In the genomic region with DNA sequence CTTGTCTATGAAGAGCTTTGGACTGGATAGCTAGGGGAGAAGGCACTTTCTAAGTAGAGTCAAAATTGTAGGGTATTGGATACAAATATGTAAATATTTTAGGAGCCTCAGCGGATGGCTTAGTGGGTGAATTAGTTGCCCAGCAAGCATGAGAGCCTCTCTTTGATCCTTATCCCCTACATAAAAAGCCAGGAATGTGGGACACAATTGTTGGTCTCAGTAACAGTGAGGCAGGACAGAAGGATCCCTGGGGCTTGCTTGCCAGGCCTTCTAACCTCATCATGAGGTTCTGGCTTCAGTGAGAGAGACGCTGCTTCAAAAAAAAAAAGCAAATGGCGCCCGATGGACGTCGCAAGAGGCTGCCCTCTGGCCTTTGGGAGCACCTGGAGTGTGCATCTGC, we compare ENCODE assay signal across 14 mouse cellular contexts.
"Had no signal": no experiment of that assay in that cellular context is flagged by ENCODE, and none has a peak within 500 bp of the region (broad histone marks: within the 10 kb centered on the region; RNA-seq: fewer than 3 reads in every experiment).

No protein-coding gene starts in this region.

- H3K36me3 ChIP-seq: kidney, embryonic 15.5 days; limb, embryonic 10.5 days; liver, embryonic 15.5 days; neural tube, embryonic 13.5 days had no signal

- H3K4me1 ChIP-seq: liver, embryonic 15.5 days had no signal

- H3K4me3 ChIP-seq: kidney, embryonic 15.5 days; left cerebral cortex, adult 2 months; limb, embryonic 10.5 days; liver, embryonic 15.5 days; neural tube, embryonic 13.5 days had no signal

- H3K9ac ChIP-seq: kidney, embryonic 15.5 days; liver, embryonic 15.5 days; neural tube, embryonic 13.5 days had no signal

- H3K4me2 ChIP-seq: kidney, embryonic 15.5 days; liver, embryonic 11.5 days; liver, embryonic 15.5 days; neural tube, embryonic 13.5 days had no signal

- DNase-seq: kidney, adult 2 months; kidney, postnatal 14 days; lung, postnatal 36 days; midbrain, embryonic 14.5 days; retina, postnatal 1 day; right cerebral cortex, postnatal 4 days; thymus, postnatal 36 days had no signal

- H3K27ac ChIP-seq: kidney, embryonic 15.5 days; left cerebral cortex, adult 2 months; limb, embryonic 10.5 days; liver, embryonic 15.5 days; neural tube, embryonic 13.5 days had no signal

- H3K27me3 ChIP-seq: kidney, embryonic 15.5 days; liver, embryonic 15.5 days; neural tube, embryonic 13.5 days had no signal

- H3K9me3 ChIP-seq: kidney, embryonic 15.5 days; limb, embryonic 10.5 days; liver, embryonic 15.5 days; neural tube, embryonic 13.5 days had no signal

- ATAC-seq: inflammation-experienced regulatory T-cells, adult 6 months had no signal
